Mouse (Mus musculus): Measurements from ENCODE around the gene Gm10697.
"Not testable (repeated sequence)": the region's sequence is repeated elsewhere in the genome, so short reads cannot be mapped to it uniquely, and the experiment has no call there.

Gene Gm10697

DNA sequence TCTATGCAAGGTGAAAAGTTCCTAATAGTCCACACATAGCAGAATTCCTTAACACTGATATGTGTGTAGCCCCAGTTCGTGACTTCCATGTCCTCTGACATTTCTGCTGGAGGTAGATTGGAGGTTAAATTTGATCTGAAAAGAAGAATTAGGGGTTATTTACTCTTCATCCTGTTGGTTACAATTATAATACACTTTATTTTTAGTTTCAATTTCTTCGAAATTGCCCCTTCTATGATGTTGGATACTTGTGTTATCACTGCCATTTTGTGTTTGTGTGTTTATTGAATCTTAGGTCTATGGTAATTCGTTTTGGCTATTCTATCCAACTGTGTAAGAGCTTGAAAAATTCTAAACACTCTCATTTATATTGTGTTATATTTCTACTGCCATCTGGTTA is at the start of gene Gm10697:
Gene Gm10697 (minus strand): TSS at position 101 of the 400 bp plus-strand sequence.
- not testable (repeated sequence) for DNase-seq

DNA sequence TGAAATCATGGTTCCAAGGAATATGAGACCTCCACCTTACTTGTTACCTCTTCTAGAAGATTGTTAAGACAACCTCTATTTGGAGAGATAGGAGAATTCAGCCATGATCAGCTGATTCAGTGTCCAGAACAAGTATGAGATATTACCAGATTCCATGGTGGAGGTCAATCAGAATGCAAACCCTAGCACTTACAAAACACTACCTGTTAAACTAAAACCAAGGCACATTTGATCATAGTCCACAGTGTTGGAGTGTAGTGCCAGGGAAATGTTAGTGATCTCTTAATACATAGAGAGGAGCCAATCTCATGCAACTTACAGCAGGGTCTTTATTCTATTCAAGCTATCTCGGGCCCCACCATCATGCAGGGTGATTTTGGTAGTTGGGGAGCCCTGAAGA is 42.6 kb upstream of the Gm10697 start:
- DNase-seq = not testable (repeated sequence)

DNA sequence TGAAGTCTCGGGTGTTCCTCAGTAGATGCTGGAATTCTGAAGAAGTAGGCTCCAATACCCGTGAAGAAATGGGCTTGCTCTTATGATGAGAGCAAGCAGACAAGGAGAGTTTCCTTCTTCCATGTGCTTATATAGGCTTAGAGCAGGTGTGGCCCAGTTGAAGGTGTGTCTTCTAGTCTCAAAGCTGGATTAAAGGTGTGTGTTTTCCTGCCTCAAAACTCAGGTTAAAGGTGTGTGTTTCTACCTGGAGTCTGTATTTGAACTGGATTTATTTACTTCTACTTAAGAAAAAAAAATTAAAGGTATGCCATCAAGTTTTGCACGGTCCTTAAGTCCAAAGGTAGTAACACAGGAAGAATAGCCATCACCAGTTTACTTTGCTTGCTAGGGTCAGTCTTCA is 17.7 kb downstream of the Gm10697 start, which contains the start of gene Gm9125:
Gene Gm9125 (minus strand): TSS at position 101 of the 400 bp plus-strand sequence.
- not testable (repeated sequence) for DNase-seq

DNA sequence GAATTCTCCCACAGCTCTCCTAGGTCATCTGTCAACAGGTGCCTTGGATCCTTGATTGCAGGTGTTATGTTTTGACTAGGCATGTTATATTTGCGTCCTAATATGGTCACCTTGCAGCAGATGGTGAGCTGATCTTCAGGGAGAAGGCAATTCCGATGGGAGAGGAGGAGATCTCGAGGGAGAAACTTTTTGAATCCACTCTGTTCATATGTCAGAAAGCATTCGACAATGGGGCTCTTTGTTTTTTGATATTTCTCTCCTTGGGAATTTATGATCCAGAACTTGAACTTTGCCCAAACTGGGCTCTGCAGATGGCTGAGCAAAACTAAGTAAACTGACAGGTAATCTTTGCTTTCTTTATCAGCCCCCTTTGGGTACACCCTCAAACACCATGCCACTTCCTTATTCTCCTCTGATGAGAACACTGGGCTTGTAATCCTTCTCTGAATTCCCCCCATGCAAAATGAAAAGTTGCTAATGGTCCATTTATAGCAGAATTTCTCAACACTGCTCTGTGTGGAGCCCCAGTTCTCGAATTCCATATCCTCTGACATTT is 22.8 kb downstream of the Gm10697 start:
- not testable (repeated sequence) for DNase-seq

DNA sequence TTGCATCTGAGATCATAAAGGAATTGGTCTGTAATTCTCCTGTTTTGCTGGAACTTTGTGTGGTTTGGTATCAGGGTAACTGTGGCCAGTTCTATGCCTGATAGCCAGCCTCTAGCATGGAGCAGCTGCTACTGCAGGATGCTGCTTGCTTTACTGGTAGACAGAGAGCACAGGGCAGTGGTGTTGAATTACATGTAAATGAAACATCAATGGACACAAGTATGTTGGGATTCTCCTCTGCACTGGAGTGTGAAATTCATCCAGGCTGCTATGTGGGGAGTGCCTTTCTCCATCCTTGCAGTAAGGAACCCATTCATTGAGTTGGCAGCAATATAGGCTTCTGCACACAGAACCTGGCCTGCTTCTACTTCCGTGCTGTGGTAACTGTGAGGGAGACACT is 34.2 kb downstream of the Gm10697 start:
- DNase-seq = not testable (repeated sequence)

DNA sequence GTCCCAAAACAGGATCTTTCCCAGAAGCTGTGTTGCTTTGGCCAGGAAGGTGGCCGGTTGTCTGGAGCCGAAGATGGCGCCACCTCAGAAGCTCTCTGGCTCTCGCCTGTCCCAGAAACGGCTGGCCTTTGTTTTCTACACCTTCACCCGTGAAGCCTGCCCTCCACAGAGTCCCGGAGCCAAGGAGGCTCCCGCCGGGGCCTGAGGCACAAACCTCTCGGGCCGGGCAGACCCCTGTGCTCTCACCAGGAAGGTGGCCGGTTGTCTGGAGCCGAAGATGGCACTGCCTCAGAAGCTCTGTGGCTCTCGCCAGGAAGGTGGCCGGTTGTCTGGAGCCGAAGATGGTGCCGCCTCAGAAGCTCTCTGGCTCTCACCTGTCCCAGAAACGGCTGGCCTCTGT is 38.0 kb downstream of the Gm10697 start:
- DNase-seq = not testable (repeated sequence)
